Mouse (Mus musculus): Measurements from ENCODE around the gene Prrt4. TPM values are rescaled to one million over a fixed set of nuclear protein-coding genes. Genes with fewer than 3 reads are reported as not detected.

Gene Prrt4
- total RNA-seq, 2 experiments from 2014 or later = 3.0 to 3.5 TPM

GRCm38 (mm10) chr6:29160786-29161185, 18.6 kb downstream of the Prrt4 start:
- DNase-seq (ENCODE audit: low spot score in 2 of 2) = no peak

- DNase-seq (ENCODE audit: low spot score in 2 of 2) = no peak
Observed at GRCm38 (mm10) chr6:29156326-29156725, 23.1 kb downstream of the Prrt4 start.

- no peak for DNase-seq (ENCODE audit: low spot score in 2 of 2)
Observed at GRCm38 (mm10) chr6:29150001-29150400, 29.4 kb downstream of the Prrt4 start.

GRCm38 (mm10) chr6:29147407-29148010, 31.9 kb downstream of the Prrt4 start:
- no peak for DNase-seq (ENCODE audit: low spot score in 2 of 2)

- no peak for DNase-seq (ENCODE audit: low spot score in 2 of 2)
Observed at GRCm38 (mm10) chr6:29146641-29147040, 32.7 kb downstream of the Prrt4 start.

GRCm38 (mm10) chr6:29145456-29146307, 33.7 kb downstream of the Prrt4 start:
- peak; percentile 8 to 36 for DNase-seq (ENCODE audit: low spot score in 2 of 2)

- DNase-seq (ENCODE audit: low spot score in 2 of 2) = no peak
Observed at GRCm38 (mm10) chr6:29144971-29145370, 34.4 kb downstream of the Prrt4 start.

- DNase-seq (ENCODE audit: low spot score in 2 of 2) = peak; percentile 74 to 82
Observed at GRCm38 (mm10) chr6:29143608-29144007, 35.8 kb downstream of the Prrt4 start.

- no peak for DNase-seq (ENCODE audit: low spot score in 2 of 2)
Observed at GRCm38 (mm10) chr6:29137441-29137840, 41.9 kb downstream of the Prrt4 start.

GRCm38 (mm10) chr6:29133100-29133499, 46.3 kb downstream of the Prrt4 start:
- DNase-seq (ENCODE audit: low spot score in 2 of 2) = no peak

- DNase-seq (ENCODE audit: low spot score in 2 of 2) = no peak
Observed at GRCm38 (mm10) chr6:29126878-29127426, 52.4 kb downstream of the Prrt4 start.

- DNase-seq (ENCODE audit: low spot score in 2 of 2) = no peak
Observed at GRCm38 (mm10) chr6:29119990-29120389, 59.4 kb downstream of the Prrt4 start.

Small RNAs within 50 kb of the gene (microRNA-seq; reads per million reads assigned to microRNA genes)
- 0 reads per million in 2 experiments for gene Gm24303

Other genes with a start within 250 kb of the Prrt4 start
- not detected for gene Lep, start 119.4 kb downstream of the Prrt4 start, total RNA-seq (2021)
- gene Rbm28, start 14.6 kb downstream of the Prrt4 start, total RNA-seq (2021) = 10 to 100 TPM; 40.2 to 44.1 TPM
- 10 to 100 TPM; 56.7 to 58.6 TPM for gene Impdh1, start 36.8 kb upstream of the Prrt4 start, total RNA-seq (2021)
- 1 to 10 TPM; 5.5 to 6.8 TPM for gene Hilpda, start 92.9 kb upstream of the Prrt4 start, total RNA-seq (2021)
- gene Fam71f2, start 100.0 kb upstream of the Prrt4 start, total RNA-seq (2021) = under 1 TPM in 1 of 2 experiments, not detected in 1; 0.81 TPM
- gene Fam71f1, start 139.6 kb upstream of the Prrt4 start, total RNA-seq (2021) = not detected
- 10 to 100 TPM; 59.4 to 62.6 TPM for gene Calu, start 168.5 kb upstream of the Prrt4 start, total RNA-seq (2021)
- gene Opn1sw, start 208.9 kb upstream of the Prrt4 start, total RNA-seq (2021) = under 1 TPM; 0.14 to 0.30 TPM
- gene Ccdc136, start 216.7 kb upstream of the Prrt4 start, total RNA-seq (2021) = 100 to 1,000 TPM; 105 to 113 TPM